Mouse (Mus musculus): Measurements from ENCODE around the gene Vwa2. TPM values are rescaled to one million over a fixed set of nuclear protein-coding genes. Genes with fewer than 3 reads are reported as not detected.

The Vwa2 gene
- total and polyA plus RNA-seq, 3 experiments: not detected

GRCm38 (mm10) chr19:56888654-56889053, 14.6 kb downstream of the Vwa2 start:
- in situ Hi-C loops (cut with MboI; ENCODE audit: low pct_ligation_motif_present, low pct_unique_long_range_greater_than_20kb, low sequenced_read_pairs): no loop called here
- Histone ChIP-seq H3K4me2 (ENCODE audit: insufficient read depth, low read depth, poor library complexity, severe bottlenecking) (no peak overlapping the region), H3K4me1 (ENCODE audit: control insufficient read depth in 1 of 2, insufficient read depth in 2 of 2) (no peaks in the 10 kb centered on the region), H3K4me3 (replicated peaks in 1 of 3; ENCODE audit: low read depth in 2 of 3, low read length in 2 of 3, poor library complexity in 1 of 3) (no peak overlapping the region), H3K79me2 (replicated peaks; ENCODE audit: control insufficient read depth, extremely low read depth, insufficient read depth, poor library complexity, severe bottlenecking) (no peaks in the 10 kb centered on the region), H3K27ac (ENCODE audit: insufficient read depth, low read depth) (no peak overlapping the region), H3K27me3 (replicated peaks) (no peaks in the 10 kb centered on the region), H3K36me3 (replicated peaks in 1 of 2; ENCODE audit: control insufficient read depth in 1 of 2, insufficient read depth in 1 of 2, low read length in 1 of 2) (no peaks in the 10 kb centered on the region), H3K9me3 (replicated peaks; ENCODE audit: low read length) (no peaks in the 10 kb centered on the region), H3K9ac (ENCODE audit: insufficient read depth, low read depth) (no peak overlapping the region)
- no peak for DNase-seq (ENCODE audit: extremely low read depth)
- TF ChIP-seq KAT2A (IDR thresholded peaks at IDR 0.05; ENCODE audit: insufficient replicate concordance, low read length) (no peak), MAZ (IDR thresholded peaks at IDR 0.05; ENCODE audit: low read depth, low read length) (no peak), ZNF384 (IDR thresholded peaks at IDR 0.05; ENCODE audit: low read depth, low read length) (no peak), MAX (IDR thresholded peaks at IDR 0.05; ENCODE audit: low read length) (no peak), RCOR1 (conservative IDR thresholded peaks at IDR 0.05; ENCODE audit: low read depth, low read length) (no peak)
- dilution Hi-C loops (cut with MboI; ENCODE audit: extremely low pct_ligation_motif_present, extremely low pct_unique_long_range_greater_than_20kb, low sequenced_read_pairs): no loop called here

DNA sequence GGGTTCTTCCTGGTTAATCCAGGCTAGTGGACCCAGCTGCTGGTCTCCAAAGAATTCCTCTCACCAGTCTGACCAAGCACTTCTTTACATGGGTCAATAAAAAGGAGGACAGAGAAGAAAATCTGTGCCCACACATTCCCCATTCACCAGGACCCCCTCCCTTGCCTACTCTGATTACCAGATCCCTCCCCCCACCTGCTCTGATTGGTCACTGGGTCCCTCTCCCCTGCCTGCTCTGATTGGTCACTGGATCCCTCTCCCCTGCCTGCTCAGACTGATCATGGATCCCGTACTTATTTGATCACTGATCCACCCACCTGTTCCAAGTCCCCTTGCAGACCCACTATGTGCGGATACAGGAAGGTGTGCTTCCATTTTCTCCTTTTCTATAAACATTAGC, 17.4 kb downstream of the Vwa2 start:
- no peak overlapping the region for H3K4me3 ChIP-seq (replicated peaks in 1 of 3; ENCODE audit: low read depth in 2 of 3, low read length in 2 of 3, poor library complexity in 1 of 3)
- TF ChIP-seq MYC (IDR thresholded peaks at IDR 0.05; ENCODE audit: low read depth, low read length) (no peak), POLR2A (IDR thresholded peaks at IDR 0.05; ENCODE audit: low read depth, low read length) (no peak), MEF2A (IDR thresholded peaks at IDR 0.05; ENCODE audit: borderline replicate concordance, low read depth, low read length) (no peak), KAT2A (IDR thresholded peaks at IDR 0.05; ENCODE audit: insufficient replicate concordance, low read length) (no peak), HCFC1 (IDR thresholded peaks at IDR 0.05; ENCODE audit: low read depth, low read length) (no peak)
- in situ Hi-C loops (cut with MboI; ENCODE audit: low pct_ligation_motif_present, low pct_unique_long_range_greater_than_20kb, low sequenced_read_pairs): no loop called here
- H3K4me2 ChIP-seq (ENCODE audit: insufficient read depth, low read depth, poor library complexity, severe bottlenecking): no peak overlapping the region
- dilution Hi-C loops (cut with MboI; ENCODE audit: extremely low pct_ligation_motif_present, extremely low pct_unique_long_range_greater_than_20kb, low sequenced_read_pairs): no loop called here
- no peak overlapping the region for H3K9ac ChIP-seq (ENCODE audit: insufficient read depth, low read depth)
- no peak overlapping the region for H3K27ac ChIP-seq (ENCODE audit: insufficient read depth, low read depth)
- no peaks in the 10 kb centered on the region for H3K79me2 ChIP-seq (replicated peaks; ENCODE audit: control insufficient read depth, extremely low read depth, insufficient read depth, poor library complexity, severe bottlenecking)
- H3K4me1 ChIP-seq (ENCODE audit: control insufficient read depth in 1 of 2, insufficient read depth in 2 of 2): no peaks in the 10 kb centered on the region
- H3K9me3 ChIP-seq (replicated peaks; ENCODE audit: low read length): no peaks in the 10 kb centered on the region
- no peaks in the 10 kb centered on the region for H3K27me3 ChIP-seq (replicated peaks)
- no peak for DNase-seq (ENCODE audit: extremely low read depth)
- no peaks in the 10 kb centered on the region for H3K36me3 ChIP-seq (replicated peaks in 1 of 2; ENCODE audit: control insufficient read depth in 1 of 2, insufficient read depth in 1 of 2, low read length in 1 of 2)

DNA sequence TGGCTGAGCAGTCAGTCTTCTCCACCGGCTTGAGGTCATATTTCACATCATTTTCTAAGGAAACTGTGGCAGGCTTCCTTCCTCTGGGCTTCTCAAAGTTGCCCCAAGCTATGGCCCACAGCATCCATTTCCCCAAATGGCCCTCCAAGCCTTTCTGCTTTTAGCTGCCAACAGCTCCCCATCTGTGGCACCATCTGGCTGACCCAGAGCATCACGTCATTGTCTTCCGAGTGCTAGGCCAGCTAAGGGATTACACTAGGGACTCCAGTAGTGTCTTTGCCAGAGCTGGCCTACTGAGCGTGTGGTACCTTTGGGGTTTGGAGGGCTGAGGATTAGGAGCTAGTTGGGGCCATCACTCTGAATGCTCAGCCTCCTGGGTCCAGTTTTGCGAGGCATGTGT, 18.5 kb downstream of the Vwa2 start:
- no peak overlapping the region for H3K4me2 ChIP-seq (ENCODE audit: insufficient read depth, low read depth, poor library complexity, severe bottlenecking)
- no peaks in the 10 kb centered on the region for H3K79me2 ChIP-seq (replicated peaks; ENCODE audit: control insufficient read depth, extremely low read depth, insufficient read depth, poor library complexity, severe bottlenecking)
- DNase-seq (ENCODE audit: extremely low read depth): no peak
- no peak overlapping the region for H3K4me3 ChIP-seq (replicated peaks in 1 of 3; ENCODE audit: low read depth in 2 of 3, low read length in 2 of 3, poor library complexity in 1 of 3)
- no peaks in the 10 kb centered on the region for H3K36me3 ChIP-seq (replicated peaks in 1 of 2; ENCODE audit: control insufficient read depth in 1 of 2, insufficient read depth in 1 of 2, low read length in 1 of 2)
- no peaks in the 10 kb centered on the region for H3K4me1 ChIP-seq (ENCODE audit: control insufficient read depth in 1 of 2, insufficient read depth in 2 of 2)
- H3K27me3 ChIP-seq (replicated peaks): no peaks in the 10 kb centered on the region
- H3K9ac ChIP-seq (ENCODE audit: insufficient read depth, low read depth): no peak overlapping the region
- no peaks in the 10 kb centered on the region for H3K9me3 ChIP-seq (replicated peaks; ENCODE audit: low read length)
- in situ Hi-C loops (cut with MboI; ENCODE audit: low pct_ligation_motif_present, low pct_unique_long_range_greater_than_20kb, low sequenced_read_pairs): no loop called here
- H3K27ac ChIP-seq (ENCODE audit: insufficient read depth, low read depth): no peak overlapping the region
- dilution Hi-C loops (cut with MboI; ENCODE audit: extremely low pct_ligation_motif_present, extremely low pct_unique_long_range_greater_than_20kb, low sequenced_read_pairs): no loop called here
- no peak for TF ChIP-seq ELF1 (IDR thresholded peaks at IDR 0.05; ENCODE audit: low read depth, low read length)
- no peak for TF ChIP-seq POLR2A (IDR thresholded peaks at IDR 0.05; ENCODE audit: low read depth, low read length)
- no peak for TF ChIP-seq IRF4 (IDR thresholded peaks at IDR 0.05; ENCODE audit: low read depth, low read length)
- TF ChIP-seq HCFC1 (IDR thresholded peaks at IDR 0.05; ENCODE audit: low read depth, low read length): no peak
- TF ChIP-seq MXI1 (IDR thresholded peaks at IDR 0.05; ENCODE audit: low read depth, low read length): no peak
- no peak for TF ChIP-seq JUND (conservative IDR thresholded peaks at IDR 0.05; ENCODE audit: low read depth, low read length)
- no peak for TF ChIP-seq ETS1 (conservative IDR thresholded peaks at IDR 0.05; ENCODE audit: low read depth, low read length)

Measured in CH12.LX (cell line).